Mouse (Mus musculus) cerebellum, adult 2 months (tissue): ENCODE measurements around the gene Pitx3.

ENCODE experiments used
- CTCF ChIP-seq: fragments of 200-500 bp; IDR thresholded peaks from 2 replicates; pipeline ENCODE4 v1.5.1; 2011; ENCODE audit warnings: low read depth, mild to moderate bottlenecking, control low read depth, low read length, moderate library complexity, borderline replicate concordance; ENCODE audit not compliant: insufficient read depth
- POLR2A ChIP-seq: fragments of 200-500 bp; IDR thresholded peaks from 2 replicates; pipeline ENCODE4 v1.6.1; 2011; ENCODE audit warnings: low read length, control low read depth, borderline replicate concordance; ENCODE audit not compliant: insufficient read depth

DNA sequence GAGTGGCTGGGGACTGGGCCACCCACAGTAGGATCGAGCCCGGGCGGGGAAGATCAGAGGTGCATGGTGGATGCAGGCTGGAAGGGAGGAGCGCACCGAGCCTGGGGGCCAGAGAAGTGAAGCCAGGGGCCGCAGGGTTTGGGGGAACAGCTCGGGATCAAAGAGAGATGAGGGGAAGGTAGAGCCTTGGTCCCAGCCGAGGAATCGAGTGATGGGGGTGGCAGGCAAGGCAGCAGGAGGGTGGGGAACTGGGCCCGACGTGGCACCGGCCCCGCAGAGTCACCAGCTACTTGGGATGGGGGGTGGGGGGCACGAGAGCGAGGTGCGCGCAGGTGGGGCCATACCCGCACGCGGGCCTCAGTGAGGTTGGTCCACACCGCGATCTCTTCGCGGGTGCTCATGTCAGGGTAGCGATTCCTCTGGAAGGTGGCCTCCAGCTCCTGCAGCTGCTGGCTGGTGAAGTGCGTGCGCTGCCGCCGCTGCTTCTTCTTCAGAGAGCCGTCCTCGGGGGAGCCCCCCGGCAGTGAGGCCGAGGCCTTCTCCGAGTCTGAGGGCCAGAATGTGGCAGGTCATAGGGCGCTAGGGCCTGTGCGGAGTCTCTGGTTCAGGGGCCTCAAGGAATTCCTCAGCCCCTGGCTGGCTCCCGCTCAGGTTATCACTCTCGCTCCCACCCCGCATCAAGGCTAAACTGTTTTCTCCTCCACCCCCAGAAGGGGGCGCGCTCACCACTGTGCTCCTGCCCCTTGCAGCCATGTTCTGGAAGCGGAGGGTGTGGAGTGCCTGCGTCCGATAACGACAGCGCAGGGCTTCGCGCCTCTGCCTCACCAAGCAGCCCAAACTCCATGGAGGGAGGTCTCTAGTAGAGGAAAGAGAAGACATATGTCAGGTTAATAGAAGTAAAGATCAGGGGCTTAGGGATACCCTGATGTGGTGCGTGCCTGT is 11.2 kb downstream of the Pitx3 start:
- peak; percentile 54; the same call in 1 of the 2 replicates for TF ChIP-seq CTCF
- TF ChIP-seq POLR2A, result no peak
